Mouse (Mus musculus) liver, embryonic 14.5 days (tissue): ENCODE measurements around the gene Stxbp5l.

Experiments
- CTCF ChIP-seq: IDR thresholded peaks from 2 replicates; pipeline ENCODE4 v1.5.1; 2016; ENCODE audit warnings: antibody characterized with exemption, low read depth, control low read depth
- EP300 ChIP-seq: IDR thresholded peaks from 2 replicates; pipeline ENCODE4 v1.6.1; 2016; ENCODE audit warnings: antibody characterized with exemption, low read depth

- no peak for TF ChIP-seq EP300
- no peak for TF ChIP-seq CTCF
Measured at GRCm38 (mm10) chr16:37194152-37194551, 190.6 kb downstream of the Stxbp5l start.
